Mouse (Mus musculus): ENCODE data around the gene Cd36.
"Not testable (repeated sequence)": the region's sequence is repeated elsewhere in the genome, so short reads cannot be mapped to it uniquely, and the experiment has no call there.

The Cd36 gene

GRCm38 (mm10) chr5:17888598-17888997, at the start of gene Cd36:
Gene Cd36 (minus strand): TSS chr5:17888801.
- DNase-seq (ENCODE audit: low spot score): no peak

- DNase-seq (ENCODE audit: low spot score): no peak
These were observed 45.9 kb upstream of the Cd36 start for GRCm38 (mm10) chr5:17934501-17934900.

GRCm38 (mm10) chr5:17931588-17931987, 43.0 kb upstream of the Cd36 start:
- not testable (repeated sequence) for DNase-seq (ENCODE audit: low spot score)

GRCm38 (mm10) chr5:17929006-17929567, 40.5 kb upstream of the Cd36 start:
- no peak for DNase-seq (ENCODE audit: low spot score)

- no peak for DNase-seq (ENCODE audit: low spot score)
These were observed 39.9 kb upstream of the Cd36 start for GRCm38 (mm10) chr5:17928471-17928870.

GRCm38 (mm10) chr5:17924085-17924518, 35.5 kb upstream of the Cd36 start:
- no peak for DNase-seq (ENCODE audit: low spot score)

GRCm38 (mm10) chr5:17923648-17924047, 35.0 kb upstream of the Cd36 start:
- no peak for DNase-seq (ENCODE audit: low spot score)

GRCm38 (mm10) chr5:17918966-17919365, 30.4 kb upstream of the Cd36 start:
- DNase-seq (ENCODE audit: low spot score): no peak

GRCm38 (mm10) chr5:17904766-17905165, 16.2 kb upstream of the Cd36 start:
- no peak for DNase-seq (ENCODE audit: low spot score)

- DNase-seq (ENCODE audit: low spot score): no peak
These were observed 10.3 kb upstream of the Cd36 start for GRCm38 (mm10) chr5:17898948-17899347.

GRCm38 (mm10) chr5:17897641-17898040, 9.0 kb upstream of the Cd36 start:
- DNase-seq (ENCODE audit: low spot score): not testable (repeated sequence)

GRCm38 (mm10) chr5:17893577-17894172, 5.1 kb upstream of the Cd36 start:
- DNase-seq (ENCODE audit: low spot score): no peak

GRCm38 (mm10) chr5:17889291-17889690, 690 bp upstream of the Cd36 start:
- no peak for DNase-seq (ENCODE audit: low spot score)

GRCm38 (mm10) chr5:17886377-17886776, 2.2 kb downstream of the Cd36 start:
- no peak for DNase-seq (ENCODE audit: low spot score)

GRCm38 (mm10) chr5:17883357-17883875, 5.2 kb downstream of the Cd36 start:
- no peak for DNase-seq (ENCODE audit: low spot score)

GRCm38 (mm10) chr5:17881542-17881896, 7.1 kb downstream of the Cd36 start:
- DNase-seq (ENCODE audit: low spot score): no peak

GRCm38 (mm10) chr5:17880799-17881541, 7.6 kb downstream of the Cd36 start:
- DNase-seq (ENCODE audit: low spot score): no peak

GRCm38 (mm10) chr5:17879924-17880323, 8.7 kb downstream of the Cd36 start:
- DNase-seq (ENCODE audit: low spot score): no peak

- no peak for DNase-seq (ENCODE audit: low spot score)
These were observed 11.6 kb downstream of the Cd36 start for GRCm38 (mm10) chr5:17877044-17877443.

- no peak for DNase-seq (ENCODE audit: low spot score)
These were observed 12.0 kb downstream of the Cd36 start for GRCm38 (mm10) chr5:17876637-17877036.

- no peak for DNase-seq (ENCODE audit: low spot score)
These were observed 14.3 kb downstream of the Cd36 start for GRCm38 (mm10) chr5:17874335-17874734.

GRCm38 (mm10) chr5:17865432-17865831, 23.2 kb downstream of the Cd36 start:
- DNase-seq (ENCODE audit: low spot score): no peak

- no peak for DNase-seq (ENCODE audit: low spot score)
These were observed 25.5 kb downstream of the Cd36 start for GRCm38 (mm10) chr5:17863085-17863484.
